Mouse (Mus musculus): ENCODE results near the gene Ppfibp1. TPM values are rescaled to one million over a fixed set of nuclear protein-coding genes. Genes with fewer than 3 reads are reported as not detected.

Gene Ppfibp1
- total RNA-seq, 2 experiments from 2014 or later, result 54.4 to 65.7 TPM

Other genes with a start within 250 kb of the Ppfibp1 start
- gene Med21, start 245.9 kb upstream of the Ppfibp1 start, total RNA-seq (2021), result 10 to 100 TPM; 36.6 TPM
- 1 to 10 TPM; 6.2 to 6.9 TPM for gene Tm7sf3, start 245.7 kb upstream of the Ppfibp1 start, total RNA-seq (2021)
- gene Stk38l, start 163.5 kb upstream of the Ppfibp1 start, total RNA-seq (2021), result 10 to 100 TPM in 1 of 2 experiments, 1 to 10 TPM in 1; 8.7 to 10.1 TPM
- under 1 TPM; 0.43 TPM for gene Arntl2, start 92.4 kb upstream of the Ppfibp1 start, total RNA-seq (2021)
- gene Smco2, start 38.4 kb upstream of the Ppfibp1 start, total RNA-seq (2021), result not detected
- gene 1700034J05Rik, start 65.9 kb downstream of the Ppfibp1 start, total RNA-seq (2021), result not detected
- gene Rep15, start 144.1 kb downstream of the Ppfibp1 start, total RNA-seq (2021), result under 1 TPM; 0.41 to 0.74 TPM
- 10 to 100 TPM; 41.8 to 44.5 TPM for gene Mrps35, start 154.3 kb downstream of the Ppfibp1 start, total RNA-seq (2021)
- under 1 TPM in 1 of 2 experiments, not detected in 1; 0.21 TPM for gene Mansc4, start 198.5 kb downstream of the Ppfibp1 start, total RNA-seq (2021)
- gene Klhl42, start 202.9 kb downstream of the Ppfibp1 start, total RNA-seq (2021), result 1 to 10 TPM; 1.2 to 1.5 TPM